Mouse (Mus musculus) left cerebral cortex, postnatal 36 days (tissue): Measurements from ENCODE around the gene Khdc4. TPM values are rescaled to one million over a fixed set of nuclear protein-coding genes. Genes with fewer than 3 reads are reported as not detected.

Experiments
- DNase-seq, 2 experiments: peaks; one replicate each; pipeline ENCODE4 v3.0.0; 2021 to 2022; ENCODE audit warnings: low spot score in 2 of 2, mixed read lengths in 1 of 2
- intact Hi-C: fragments of 180-260 bp; cut with DNase I; formaldehyde crosslinking; loops from one replicate; pipeline ENCODE4 v1.15.1; 2025
- total RNA-seq, 2 experiments: library from RNA; stranded (reverse); gene quantifications; 2 replicates each; pipeline ENCODE4 v1.2.3; 2021

Khdc4 gene
- total RNA-seq, 2 experiments from 2014 or later, result 42.4 to 63.2 TPM

GRCm38 (mm10) chr3:88653516-88654370 lies 31.9 kb upstream of the Khdc4 start:
- no peak for DNase-seq
- intact Hi-C loops, result no loop called here

DNA sequence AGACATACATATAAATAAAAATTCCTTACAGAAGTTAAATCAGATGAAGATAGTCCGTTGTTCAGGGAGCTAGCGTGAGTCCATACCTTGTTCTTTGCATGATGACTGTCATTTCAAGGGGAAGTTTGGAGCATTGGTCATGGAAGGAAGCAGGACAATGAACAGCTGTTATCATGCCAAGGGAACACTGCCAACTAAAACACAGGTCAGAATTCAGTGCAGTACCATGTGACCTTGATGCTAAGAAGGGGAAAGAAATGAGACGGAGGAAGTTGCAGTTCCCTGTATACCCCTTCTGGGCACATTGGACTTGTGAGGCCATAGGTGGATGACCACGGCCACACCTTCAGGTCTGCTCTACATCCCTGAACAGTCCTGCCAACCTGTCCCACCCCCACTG lies 31.0 kb upstream of the Khdc4 start:
- intact Hi-C loops, result no loop called here
- no peak for DNase-seq

GRCm38 (mm10) chr3:88655619-88656018 lies 30.0 kb upstream of the Khdc4 start:
- intact Hi-C loops, result no loop called here
- no peak for DNase-seq

GRCm38 (mm10) chr3:88658441-88659127 lies 27.0 kb upstream of the Khdc4 start:
- intact Hi-C loops, result no loop called here
- no peak for DNase-seq

DNA sequence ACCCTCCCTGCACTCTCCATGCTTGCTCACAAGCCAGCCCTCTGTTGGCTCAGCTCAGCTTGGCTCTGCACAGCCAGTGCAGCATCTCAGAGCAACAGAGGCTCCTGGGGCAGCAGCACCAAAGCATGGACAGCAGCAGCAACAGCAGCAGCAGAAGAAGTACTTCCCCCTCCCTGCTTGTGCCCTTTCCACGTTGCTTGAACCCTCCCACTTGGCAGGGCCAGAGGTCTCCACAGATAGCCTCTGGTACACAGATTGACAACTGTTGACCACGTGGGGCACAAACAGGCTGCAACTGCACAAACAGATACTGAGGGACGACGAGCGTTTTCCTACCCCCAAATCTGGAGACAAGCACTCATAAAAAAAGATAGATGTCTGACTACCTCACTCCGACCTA lies 25.8 kb upstream of the Khdc4 start:
- intact Hi-C loops, result no loop called here

GRCm38 (mm10) chr3:88664095-88664494 lies 21.5 kb upstream of the Khdc4 start:
- intact Hi-C loops, result no loop called here
- DNase-seq, result no peak

More for the DNA sequence above, 25.8 kb upstream of the Khdc4 start:
- no peak for DNase-seq

DNA sequence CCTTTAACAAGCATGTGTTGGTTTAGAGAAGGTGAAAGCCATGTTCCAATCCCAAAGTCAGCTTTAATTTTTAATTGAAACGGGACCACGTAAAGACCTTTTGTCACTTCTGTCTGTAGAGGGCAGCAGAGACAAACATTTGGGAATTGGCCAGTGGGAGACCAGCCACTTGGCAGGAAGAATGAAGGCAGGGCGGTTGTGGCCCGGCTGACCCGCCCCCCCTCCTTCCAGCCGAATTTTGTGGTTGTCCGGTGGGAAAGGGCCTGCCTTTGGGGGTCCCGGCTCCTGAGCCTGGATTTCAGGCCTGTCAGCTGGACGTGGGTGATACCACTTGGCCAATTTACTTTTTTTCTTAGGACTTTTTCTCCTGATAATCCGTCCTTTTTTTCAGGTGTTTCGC lies 8.2 kb upstream of the Khdc4 start:
- peak in 1 of 2 experiments; percentile 37 for DNase-seq
- intact Hi-C loops, result no loop called here

- intact Hi-C loops, result no loop called here
Measured at GRCm38 (mm10) chr3:88683814-88684213, 1.8 kb upstream of the Khdc4 start.

DNA sequence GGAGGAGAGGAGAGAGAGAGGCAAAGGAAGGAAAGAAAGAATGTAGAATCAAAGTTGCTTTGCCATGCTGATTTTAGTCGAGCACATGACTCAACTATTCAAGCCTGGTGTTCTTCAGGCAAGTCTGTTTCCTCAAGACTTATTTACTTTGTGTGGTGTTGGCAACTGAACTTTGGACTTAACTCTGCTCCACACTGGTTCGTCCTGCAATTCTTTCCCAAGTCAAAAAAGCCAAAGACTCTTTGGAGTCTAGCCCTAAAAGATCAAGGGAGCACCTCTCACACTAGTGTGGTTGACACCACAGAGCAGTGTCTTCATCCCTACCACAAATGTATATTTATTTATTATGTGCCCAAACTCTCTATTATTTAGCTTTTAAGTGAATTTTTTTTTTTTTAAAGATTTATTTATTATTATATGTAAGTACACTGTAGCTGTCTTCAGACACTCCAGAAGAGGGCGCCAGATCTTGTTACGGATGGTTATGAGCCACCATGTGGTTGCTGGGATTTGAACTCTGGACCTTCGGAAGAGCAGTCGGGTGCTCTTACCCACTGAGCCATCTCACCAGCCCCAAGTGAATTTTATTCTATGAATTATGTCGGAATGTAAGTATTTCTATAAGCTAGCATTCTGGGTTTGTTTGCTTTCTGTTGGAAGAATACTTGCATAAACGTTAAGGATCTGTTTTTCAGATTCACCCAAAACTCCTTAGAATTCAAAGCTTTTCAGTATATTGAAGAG lies 1.2 kb upstream of the Khdc4 start:
- DNase-seq, result no peak
- intact Hi-C loops, result no loop called here

More at GRCm38 (mm10) chr3:88683814-88684213, 1.8 kb upstream of the Khdc4 start:
- no peak for DNase-seq

DNA sequence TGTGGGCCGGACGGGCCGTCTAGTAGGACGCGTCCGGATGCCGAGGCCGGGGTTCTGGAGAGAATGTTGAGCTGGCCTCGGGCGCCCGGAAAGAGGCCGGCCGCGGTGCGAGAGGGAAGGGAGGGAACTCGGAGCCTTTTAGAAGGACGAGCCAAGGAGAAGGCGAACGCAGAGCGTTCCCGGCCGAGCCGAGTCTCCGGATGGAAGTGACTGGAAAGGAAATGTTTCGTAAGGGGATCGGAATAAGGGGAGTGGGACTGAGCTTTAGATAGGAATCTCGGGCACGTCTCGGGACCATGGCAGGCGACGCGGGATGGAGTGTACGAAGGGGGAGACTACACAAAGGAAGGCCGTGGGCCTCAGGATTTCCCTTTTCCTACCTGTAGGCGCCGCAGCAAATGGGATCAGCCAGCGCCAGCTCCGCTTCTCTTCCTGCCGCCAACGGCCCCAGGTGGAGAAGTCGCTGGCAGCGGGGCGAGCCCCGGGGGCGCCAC lies 402 bp downstream of the Khdc4 start:
- intact Hi-C loops, result no loop called here
- DNase-seq, result no peak

DNA sequence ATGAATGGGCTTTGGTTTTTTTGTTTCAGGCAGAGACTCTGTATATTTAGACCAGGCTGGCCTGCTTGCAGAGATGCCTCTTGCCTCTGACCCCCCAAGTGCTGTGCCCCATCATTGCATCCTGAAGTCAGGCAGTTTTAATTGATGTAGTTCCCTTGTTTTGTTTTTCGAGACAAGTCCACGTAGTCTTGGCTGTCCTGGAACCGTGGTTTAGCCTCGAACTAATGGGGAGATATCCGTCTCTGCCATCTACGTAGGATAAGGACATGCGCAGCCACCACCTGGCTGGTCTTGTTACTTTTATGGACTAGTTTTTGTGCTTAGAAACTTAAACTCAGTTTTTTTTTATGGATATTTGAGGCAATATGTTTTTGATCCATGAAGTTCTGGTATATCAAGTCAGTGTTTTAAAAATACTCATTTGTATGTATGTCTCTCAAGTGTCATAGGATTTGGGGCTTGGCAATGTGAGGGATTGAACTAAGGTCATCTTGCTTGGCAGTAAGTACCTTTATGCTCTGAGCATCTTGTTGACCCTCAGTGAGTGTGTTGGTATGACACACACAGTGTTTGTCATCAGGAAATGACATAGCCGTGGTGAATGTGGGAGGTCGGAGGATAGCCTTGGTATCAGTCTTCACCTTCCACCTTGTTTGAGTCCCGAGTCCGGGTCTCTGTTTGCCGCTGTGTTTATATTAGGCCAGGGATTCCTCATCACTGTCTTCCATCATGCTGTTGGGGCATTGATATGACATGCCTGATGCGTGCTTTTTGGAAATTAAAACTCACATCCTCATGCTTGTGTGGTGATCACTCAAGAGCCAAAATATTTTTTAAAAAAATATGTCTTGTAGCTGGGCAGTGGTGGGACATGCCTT lies 1.4 kb downstream of the Khdc4 start:
- DNase-seq, result no peak
- intact Hi-C loops, result no loop called here

GRCm38 (mm10) chr3:88689079-88689478 lies 3.5 kb downstream of the Khdc4 start:
- DNase-seq, result no peak
- intact Hi-C loops, result no loop called here

DNA sequence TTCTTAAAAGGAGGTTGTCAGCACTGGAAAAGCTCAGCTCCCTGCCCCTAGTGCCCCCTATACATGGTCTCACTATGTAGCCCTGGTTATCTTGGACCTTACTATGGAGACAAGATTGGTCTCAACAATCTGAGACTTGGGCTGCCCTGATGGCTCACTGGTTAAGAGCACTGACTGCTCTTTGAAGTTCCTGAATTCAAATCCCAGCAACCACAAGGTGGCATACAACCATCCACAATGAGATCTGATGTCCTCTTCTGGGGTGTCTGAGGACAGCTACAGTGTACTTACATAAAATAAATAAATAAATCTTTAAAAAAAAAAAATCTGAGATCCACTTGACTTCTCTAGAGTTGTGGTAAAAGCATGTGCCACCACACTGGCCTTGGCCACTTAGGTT lies 9.9 kb downstream of the Khdc4 start:
- intact Hi-C loops, result no loop called here
- no peak for DNase-seq

- intact Hi-C loops, result no loop called here
- no peak for DNase-seq
Measured at GRCm38 (mm10) chr3:88698051-88698450, 12.4 kb downstream of the Khdc4 start.

GRCm38 (mm10) chr3:88698834-88699233 lies 13.2 kb downstream of the Khdc4 start:
- intact Hi-C loops, result no loop called here
- no peak for DNase-seq

DNA sequence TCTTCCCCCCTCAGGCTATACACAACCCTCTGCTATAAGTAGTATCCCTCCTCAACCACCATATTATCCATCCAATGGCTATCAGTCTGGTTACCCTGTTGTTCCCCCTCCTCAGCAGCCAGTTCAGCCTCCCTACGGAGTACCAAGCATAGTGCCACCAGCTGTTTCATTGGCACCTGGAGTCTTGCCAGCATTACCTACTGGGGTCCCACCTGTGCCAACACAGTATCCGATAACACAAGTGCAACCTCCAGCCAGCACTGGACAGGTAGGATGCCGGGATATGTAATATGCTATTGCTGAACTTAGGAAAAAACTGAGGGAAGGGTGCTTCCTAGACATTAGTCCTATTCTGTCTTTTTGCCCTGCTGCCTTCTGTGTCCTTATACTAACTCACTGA lies 14.6 kb downstream of the Khdc4 start:
- intact Hi-C loops, result no loop called here
- no peak for DNase-seq

- no peak for DNase-seq
- intact Hi-C loops, result no loop called here
Measured at GRCm38 (mm10) chr3:88701222-88701621, 15.6 kb downstream of the Khdc4 start.

DNA sequence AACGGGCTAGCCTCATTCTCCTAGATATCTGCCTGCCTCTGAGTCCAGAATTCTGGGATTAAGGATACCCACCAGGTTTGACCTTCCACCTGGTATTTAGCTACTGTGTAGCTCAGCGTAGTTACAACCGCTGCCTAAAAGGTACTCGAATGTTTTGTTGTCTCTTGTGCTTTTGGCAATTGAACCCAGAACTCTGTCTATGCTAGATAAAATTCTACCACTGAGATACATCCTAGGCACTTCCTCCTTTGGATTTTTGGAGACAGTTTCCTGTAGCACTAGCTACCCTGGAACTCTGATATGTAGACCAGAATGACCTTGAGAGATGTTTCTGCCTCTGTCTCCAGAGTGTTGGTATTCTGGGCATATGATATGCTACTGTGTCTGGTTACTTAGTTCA lies 28.1 kb downstream of the Khdc4 start:
- intact Hi-C loops, result no loop called here
- no peak for DNase-seq

DNA sequence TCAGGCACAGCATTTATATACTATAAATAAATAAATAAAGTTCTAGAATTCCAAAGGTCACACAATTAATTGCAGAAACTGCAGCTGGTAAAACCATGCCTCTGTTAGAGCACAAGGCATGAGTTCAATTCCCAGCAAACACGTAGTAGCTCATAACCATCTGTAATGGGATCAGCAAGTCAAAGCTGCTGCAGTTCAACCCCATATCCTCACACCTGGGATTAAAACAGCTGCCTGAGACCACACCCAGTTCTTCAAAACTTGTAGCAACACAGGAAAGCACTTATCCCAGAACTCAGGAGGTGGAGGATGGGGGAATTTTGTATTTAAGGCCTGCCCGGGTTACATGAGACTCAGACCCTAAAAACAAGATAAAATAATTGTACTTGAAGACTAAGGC lies 29.1 kb downstream of the Khdc4 start:
- intact Hi-C loops, result no loop called here
- no peak for DNase-seq
